Mouse (Mus musculus) kidney, embryonic 16.5 days (tissue): ENCODE results near the gene Olfr480. TPM values are rescaled to one million over a fixed set of nuclear protein-coding genes. Genes with fewer than 3 reads are reported as not detected.

Experiments
- ATAC-seq: fragments of 200-750 bp; cut with Nextera tagmentation; 2 replicates; pipeline ENCODE4 v1.8.0; 2017; ENCODE audit warnings: moderate TSS enrichment; ENCODE audit not compliant: low FRiP score, low TSS enrichment
- H3K27ac ChIP-seq: fragments of 300-500 bp; sonication (generic); 2 replicates; pipeline ENCODE4 v1.5.1; 2014; ENCODE audit warnings: low read length
- H3K27me3 ChIP-seq: fragments of 300-500 bp; sonication (generic); 2 replicates; pipeline ENCODE4 v1.6.1; 2014; ENCODE audit warnings: low read length, control low read depth, mixed read lengths; ENCODE audit not compliant: insufficient read depth
- H3K36me3 ChIP-seq: fragments of 300-500 bp; sonication (generic); 2 replicates; pipeline ENCODE4 v1.6.1; 2014; ENCODE audit warnings: low read length, control low read depth, mixed read lengths; ENCODE audit not compliant: insufficient read depth
- H3K4me1 ChIP-seq: fragments of 300-500 bp; sonication (generic); 2 replicates; pipeline ENCODE4 v1.6.1; 2014; ENCODE audit warnings: low read length, control low read depth, mixed read lengths; ENCODE audit not compliant: insufficient read depth
- H3K4me2 ChIP-seq: fragments of 300-500 bp; sonication (generic); replicated peaks from 2 replicates; pipeline ENCODE4 v1.6.1; 2014; ENCODE audit warnings: low read depth, low read length
- H3K4me3 ChIP-seq: fragments of 300-500 bp; sonication (generic); 2 replicates; pipeline ENCODE4 v1.5.1; 2014; ENCODE audit warnings: mild to moderate bottlenecking, low read length
- H3K9ac ChIP-seq: fragments of 300-500 bp; sonication (generic); replicated peaks from 2 replicates; pipeline ENCODE4 v1.6.1; 2014; ENCODE audit warnings: low read length
- H3K9me3 ChIP-seq: fragments of 300-500 bp; sonication (generic); 2 replicates; pipeline ENCODE4 v1.6.1; 2016; ENCODE audit warnings: low read length, control low read depth
- WGBS: fragments of 180-500 bp; shearing (Covaris S2); extraction: QIAGEN DNeasy Blood & Tissue Kit; methylation state at CpG from one replicate; pipeline ENCODE4 v1.1.7; 2014; 5-methylcytosine and 5-hydroxymethylcytosine counted together
- polyA plus RNA-seq: library from polyadenylated mRNA; unstranded; fragments of >200 nt; fragmentation: Nextera tagmentation; extraction: Ambion mirVana; gene quantifications from 2 replicates; pipeline ENCODE4 v1.2.1, GENCODE M21; 2015

Gene Olfr480
- polyA plus RNA-seq = not detected in 2 replicates

DNA sequence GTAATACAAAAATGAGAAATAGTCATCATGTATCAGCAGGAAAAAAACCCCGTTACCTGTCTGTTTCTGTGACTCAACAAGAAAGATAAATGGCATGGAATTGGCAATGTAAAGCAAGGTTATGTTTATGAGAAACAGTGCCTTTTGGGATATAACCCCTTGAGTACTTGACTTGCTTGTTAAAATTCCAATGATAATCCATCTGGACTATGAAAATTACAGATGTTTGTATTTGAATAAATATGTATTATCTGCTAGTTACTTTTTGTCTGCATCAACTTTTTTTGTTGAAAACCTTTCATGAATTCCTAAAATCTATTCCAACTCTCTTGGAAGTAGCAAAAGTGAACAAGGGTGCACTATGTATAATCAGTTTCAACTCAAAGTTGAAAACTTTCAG lies at the start of gene Olfr480:
Olfr480 (minus strand) TSS at position 101 of the 400 bp plus-strand sequence.
- Histone ChIP-seq H3K9ac (no peak within 1 kb of the TSS), H3K4me2 (no peak within 1 kb of the TSS), H3K27me3 (no peaks in the 10 kb centered on the region), H3K4me1 (no peaks in the 10 kb centered on the region), H3K27ac (no peak within 1 kb of the TSS), H3K4me3 (no peak within 1 kb of the TSS), H3K9me3 (no peaks in the 10 kb centered on the region), H3K36me3 (no peaks in the 10 kb centered on the region)
- ATAC-seq = no peak
- WGBS = 87% methylated on average over 1 of the region's 1 CpGs

- Histone ChIP-seq H3K9ac (no peak within 1 kb of the TSS), H3K27me3 (no peaks in the 10 kb centered on the region), H3K4me1 (no peaks in the 10 kb centered on the region), H3K27ac (no peak within 1 kb of the TSS), H3K36me3 (no peaks in the 10 kb centered on the region), H3K4me2 (no peak within 1 kb of the TSS), H3K4me3 (no peak within 1 kb of the TSS), H3K9me3 (no peaks in the 10 kb centered on the region)
- no peak for ATAC-seq
- 87% methylated on average over 1 of the region's 1 CpGs for WGBS
Observed at GRCm38 (mm10) chr7:108100549-108100948, 33.4 kb upstream of the Olfr480 start, which contains the start of gene Olfr483. TSS of gene Olfr483 (plus strand) at chr7:108100849.

DNA sequence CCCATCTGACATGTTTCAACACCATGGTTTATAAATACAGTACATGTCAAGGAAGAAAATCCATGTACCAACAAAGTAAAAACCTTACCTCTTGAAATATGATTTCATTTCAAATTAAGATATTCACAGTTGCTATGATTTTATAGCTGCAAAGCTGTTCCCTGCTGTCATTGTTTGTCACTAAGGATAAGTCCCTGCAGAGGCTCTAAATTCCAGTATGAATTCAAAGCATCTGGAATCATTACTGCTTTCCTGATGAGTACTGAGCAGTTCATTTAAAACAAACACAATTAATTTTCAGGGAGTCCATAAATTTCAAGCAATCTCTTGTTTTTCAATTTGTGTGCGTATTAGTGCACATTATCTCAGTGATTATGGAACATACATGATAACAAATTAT lies 30.3 kb upstream of the Olfr480 start, which contains the start of gene Olfr482:
Olfr482 (minus strand) TSS at position 101 of the 400 bp plus-strand sequence.
- Histone ChIP-seq H3K9me3 (no peaks in the 10 kb centered on the region), H3K27ac (no peak within 1 kb of the TSS), H3K27me3 (no peaks in the 10 kb centered on the region), H3K9ac (no peak within 1 kb of the TSS), H3K36me3 (no peaks in the 10 kb centered on the region), H3K4me1 (no peaks in the 10 kb centered on the region), H3K4me2 (no peak within 1 kb of the TSS), H3K4me3 (no peak within 1 kb of the TSS)
- 75% methylated on average over 1 of the region's 1 CpGs for WGBS
- no peak for ATAC-seq

GRCm38 (mm10) chr7:108079555-108079954 lies 12.4 kb upstream of the Olfr480 start, which contains the start of gene Olfr481:
TSS of gene Olfr481 (plus strand) at chr7:108079855.
- no peaks in the 10 kb centered on the region for H3K36me3 ChIP-seq
- ATAC-seq = no peak
- H3K27ac ChIP-seq = no peak within 1 kb of the TSS
- H3K4me2 ChIP-seq = no peak within 1 kb of the TSS
- no peaks in the 10 kb centered on the region for H3K9me3 ChIP-seq
- no peak within 1 kb of the TSS for H3K9ac ChIP-seq
- no peaks in the 10 kb centered on the region for H3K27me3 ChIP-seq
- no peaks in the 10 kb centered on the region for H3K4me1 ChIP-seq
- no peak within 1 kb of the TSS for H3K4me3 ChIP-seq

- Histone ChIP-seq H3K27me3 (no peaks in the 10 kb centered on the region), H3K4me1 (no peaks in the 10 kb centered on the region), H3K27ac (no peak within 1 kb of the TSS), H3K4me3 (no peak within 1 kb of the TSS), H3K9ac (no peak within 1 kb of the TSS), H3K4me2 (no peak within 1 kb of the TSS), H3K9me3 (no peaks in the 10 kb centered on the region), H3K36me3 (no peaks in the 10 kb centered on the region)
- 85% methylated on average over 2 of the region's 2 CpGs for WGBS
- ATAC-seq = no peak
Observed at GRCm38 (mm10) chr7:108050393-108050792, 16.8 kb downstream of the Olfr480 start, which contains the start of gene Olfr479. TSS of gene Olfr479 (plus strand) at chr7:108050693.

- Histone ChIP-seq H3K27ac (no peak within 1 kb of the TSS), H3K27me3 (no peaks in the 10 kb centered on the region), H3K36me3 (no peaks in the 10 kb centered on the region), H3K4me3 (no peak within 1 kb of the TSS), H3K4me2 (no peak within 1 kb of the TSS), H3K4me1 (no peaks in the 10 kb centered on the region), H3K9ac (no peak within 1 kb of the TSS), H3K9me3 (no peaks in the 10 kb centered on the region)
- no peak for ATAC-seq
- 81% methylated on average over 3 of the region's 3 CpGs for WGBS
Observed at GRCm38 (mm10) chr7:108033889-108034288, 33.3 kb downstream of the Olfr480 start, which contains the start of gene Olfr478. TSS of gene Olfr478 (minus strand) at chr7:108033989.

Other genes with a start within 250 kb of the Olfr480 start
- gene Olfr469, start 241.8 kb downstream of the Olfr480 start, polyA plus RNA-seq = not detected in 2 replicates
- not detected in 2 replicates for gene Olfr470, start 219.9 kb downstream of the Olfr480 start, polyA plus RNA-seq
- 0.03 TPM in 1 of 2 replicates, not detected in the other for gene Olfr472, start 169.4 kb downstream of the Olfr480 start, polyA plus RNA-seq
- gene Olfr473, start 136.9 kb downstream of the Olfr480 start, polyA plus RNA-seq = not detected in 2 replicates
- not detected in 2 replicates for gene Olfr474, start 112.7 kb downstream of the Olfr480 start, polyA plus RNA-seq
- gene Olfr476, start 102.5 kb downstream of the Olfr480 start, polyA plus RNA-seq = not detected in 2 replicates
- gene Olfr477, start 80.7 kb downstream of the Olfr480 start, polyA plus RNA-seq = not detected in 2 replicates
- not detected in 2 replicates for gene Olfr478, start 33.4 kb downstream of the Olfr480 start, polyA plus RNA-seq
- not detected in 2 replicates for gene Olfr479, start 16.7 kb downstream of the Olfr480 start, polyA plus RNA-seq
- gene Olfr481, start 12.5 kb upstream of the Olfr480 start, polyA plus RNA-seq = not detected in 2 replicates
- 0.07 and 0.13 TPM in 2 replicates for gene Olfr482, start 30.2 kb upstream of the Olfr480 start, polyA plus RNA-seq
- gene Olfr483, start 33.5 kb upstream of the Olfr480 start, polyA plus RNA-seq = not detected in 2 replicates
- gene Olfr484, start 60.1 kb upstream of the Olfr480 start, polyA plus RNA-seq = not detected in 2 replicates
- gene Olfr485, start 92.5 kb upstream of the Olfr480 start, polyA plus RNA-seq = not detected in 2 replicates
- not detected in 2 replicates for gene Olfr486, start 105.4 kb upstream of the Olfr480 start, polyA plus RNA-seq
- not detected in 2 replicates for gene Olfr487, start 147.3 kb upstream of the Olfr480 start, polyA plus RNA-seq
- not detected in 2 replicates for gene Olfr488, start 191.0 kb upstream of the Olfr480 start, polyA plus RNA-seq
- gene Olfr490, start 221.6 kb upstream of the Olfr480 start, polyA plus RNA-seq = not detected in 2 replicates
- gene Olfr491, start 246.1 kb upstream of the Olfr480 start, polyA plus RNA-seq = not detected in 2 replicates